Mouse (Mus musculus) stomach, embryonic 16.5 days (tissue): ENCODE data around the gene Ankrd27. TPM values are rescaled to one million over a fixed set of nuclear protein-coding genes. Genes with fewer than 3 reads are reported as not detected.

Source experiments
- ATAC-seq: fragments of 200-750 bp; cut with Nextera tagmentation; 2 replicates; pipeline ENCODE4 v1.8.0; 2017; ENCODE audit warnings: moderate number of reproducible peaks, moderate TSS enrichment; ENCODE audit not compliant: insufficient read depth, low FRiP score
- H3K27ac ChIP-seq: fragments of 300-500 bp; sonication (generic); 2 replicates; pipeline ENCODE4 v1.5.1; 2014; ENCODE audit warnings: low read length
- H3K27me3 ChIP-seq: fragments of 300-500 bp; sonication (generic); 2 replicates; pipeline ENCODE4 v1.6.1; 2014; ENCODE audit warnings: low read length, control low read depth, mixed read lengths; ENCODE audit not compliant: control insufficient read depth, insufficient read depth
- H3K36me3 ChIP-seq: fragments of 300-500 bp; sonication (generic); 2 replicates; pipeline ENCODE4 v1.6.1; 2014; ENCODE audit warnings: low read length; ENCODE audit not compliant: control insufficient read depth, insufficient read depth
- H3K4me1 ChIP-seq: fragments of 300-500 bp; sonication (generic); 2 replicates; pipeline ENCODE4 v1.6.1; 2014; ENCODE audit warnings: low read length, control low read depth, mixed read lengths; ENCODE audit not compliant: control insufficient read depth, insufficient read depth
- H3K4me2 ChIP-seq: fragments of 300-500 bp; sonication (generic); 2 replicates; pipeline ENCODE4 v1.6.1; 2014; ENCODE audit warnings: low read depth, low read length, mixed read lengths
- H3K4me3 ChIP-seq: fragments of 300-500 bp; sonication (generic); replicated peaks from 2 replicates; pipeline ENCODE4 v1.5.1; 2014; ENCODE audit warnings: mild to moderate bottlenecking, low read length
- H3K9ac ChIP-seq: fragments of 300-500 bp; sonication (generic); 2 replicates; pipeline ENCODE4 v1.6.1; 2014; ENCODE audit warnings: low read length
- H3K9me3 ChIP-seq: fragments of 300-500 bp; sonication (generic); replicated peaks from 2 replicates; pipeline ENCODE4 v1.6.1; 2016; ENCODE audit warnings: low read length, control low read depth; ENCODE audit not compliant: control insufficient read depth
- WGBS: fragments of 180-500 bp; shearing (Covaris S2); extraction: QIAGEN DNeasy Blood & Tissue Kit; methylation state at CpG from one replicate; pipeline ENCODE4 v1.1.7; 2014; 5-methylcytosine and 5-hydroxymethylcytosine counted together
- polyA plus RNA-seq: library from polyadenylated mRNA; unstranded; fragments of >200 nt; fragmentation: Nextera tagmentation; extraction: Ambion mirVana; gene quantifications from 2 replicates; pipeline ENCODE4 v1.2.1, GENCODE M21; 2015

Ankrd27 gene
- polyA plus RNA-seq, 1 experiment from 2014 or later = 38.0 TPM

DNA sequence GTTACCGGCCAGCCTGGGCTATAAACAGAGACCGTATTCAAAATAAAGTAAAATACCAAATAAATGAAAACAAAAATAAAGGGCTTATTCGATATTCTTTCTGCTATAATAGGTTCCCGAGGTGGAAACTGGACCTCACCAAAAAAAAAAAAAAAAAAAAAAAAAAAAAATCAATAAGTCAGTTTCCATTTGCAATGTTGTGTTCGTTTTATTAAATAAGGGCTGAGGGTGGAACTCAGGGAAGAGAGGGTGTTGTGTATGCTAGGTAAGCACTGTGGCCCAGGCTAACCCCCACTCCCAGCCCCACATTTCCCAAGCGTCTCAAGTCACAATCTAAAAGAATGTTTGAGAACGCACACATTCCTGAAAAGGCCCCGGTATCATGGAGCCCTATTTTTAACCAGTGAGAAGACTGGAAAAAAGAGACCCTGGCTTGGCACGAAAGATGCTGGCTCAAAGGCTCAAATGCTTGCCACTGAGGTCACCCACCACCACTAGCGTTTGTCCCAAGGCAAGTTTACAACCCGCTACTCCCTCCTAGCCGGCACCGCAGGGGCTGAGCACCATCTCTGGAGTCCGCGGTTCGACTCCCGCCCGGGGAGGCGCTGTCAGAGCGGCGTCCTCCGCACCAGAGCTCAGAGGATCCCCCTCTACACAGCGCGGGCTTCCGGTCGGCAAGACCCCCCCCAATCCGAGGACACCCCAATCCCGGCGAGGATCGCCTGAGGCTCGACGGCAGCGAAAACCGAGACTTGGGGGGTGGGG is 60.5 kb downstream of the Ankrd27 start:
- Histone ChIP-seq H3K4me3 (peak overlapping the region; percentile 95), H3K27ac (peak overlapping the region; percentile 61)
- WGBS = 5% methylated on average over 34 of the region's 34 CpGs

GRCm38 (mm10) chr7:35647101-35647698 is 61.2 kb downstream of the Ankrd27 start, which contains the start of gene Pdcd5:
Gene Pdcd5, minus strand, starts transcription at chr7:35647521.
- ATAC-seq = peak; percentile 91
- under 1% methylated on average over 64 of the region's 64 CpGs for WGBS
- Histone ChIP-seq H3K27me3 (no peaks in the 10 kb centered on the region), H3K4me1 (peaks cover 7% of the 10 kb centered on the region; the same call in 1 of the 2 replicates), H3K36me3 (no peaks in the 10 kb centered on the region), H3K27ac (peak within 1 kb of the TSS; percentile 61), H3K4me2 (peak within 1 kb of the TSS; percentile 68), H3K9me3 (no peaks in the 10 kb centered on the region; the same call in 1 of the 2 replicates), H3K9ac (peak within 1 kb of the TSS; percentile 96), H3K4me3 (peak within 1 kb of the TSS; percentile 95)

More for the DNA sequence above, 60.5 kb downstream of the Ankrd27 start:
- H3K36me3 ChIP-seq = no peaks in the 10 kb centered on the region
- H3K9ac ChIP-seq = peak overlapping the region; percentile 96
- no peaks in the 10 kb centered on the region for H3K27me3 ChIP-seq
- ATAC-seq = peak; percentile 31; the same call in 1 of the 2 replicates
- H3K4me1 ChIP-seq = peaks cover 7% of the 10 kb centered on the region; the same call in 1 of the 2 replicates
- peak overlapping the region; percentile 68 for H3K4me2 ChIP-seq
- H3K9me3 ChIP-seq = no peaks in the 10 kb centered on the region; the same call in 1 of the 2 replicates

DNA sequence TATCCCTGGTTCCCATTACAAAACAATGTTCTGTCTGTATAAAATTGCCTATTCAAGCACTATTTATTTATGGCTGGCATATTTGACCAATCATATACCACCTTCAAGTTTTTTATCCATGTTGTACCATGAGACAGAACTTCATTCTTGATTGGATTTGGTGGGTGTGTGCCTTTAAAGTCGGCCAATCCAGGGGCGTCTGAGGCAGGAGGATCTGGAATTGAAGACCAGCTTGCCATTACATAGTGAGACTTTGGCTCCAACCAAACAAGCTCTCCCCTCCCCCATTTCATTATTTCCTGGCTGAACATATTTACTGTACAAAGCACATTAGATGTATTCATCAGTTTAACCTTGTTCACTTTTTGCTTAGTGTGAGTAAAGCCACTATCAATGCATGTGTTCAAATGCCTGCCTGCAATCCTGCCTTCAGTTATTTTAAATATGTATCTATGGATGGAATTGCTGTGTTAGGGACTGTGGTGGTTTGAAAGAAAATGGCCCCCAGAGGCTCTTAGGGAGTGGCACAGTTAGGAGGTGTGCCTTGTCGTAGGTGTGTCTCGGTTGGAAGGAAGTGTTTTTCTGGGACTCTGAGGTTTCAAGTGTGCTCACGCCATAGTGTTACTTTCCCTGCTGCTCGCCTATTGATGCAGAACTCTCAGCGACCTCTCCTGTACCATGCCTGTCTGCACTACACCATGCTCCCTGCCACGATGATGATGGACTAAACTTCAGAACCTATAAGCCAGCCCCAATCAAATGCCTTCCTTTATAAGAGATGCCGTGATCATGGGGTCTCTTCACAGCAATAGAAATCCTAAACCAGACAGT is 62.4 kb downstream of the Ankrd27 start:
- WGBS = 65% methylated on average over 9 of the region's 9 CpGs
- H3K9ac ChIP-seq = no peak overlapping the region
- H3K36me3 ChIP-seq = no peaks in the 10 kb centered on the region
- H3K4me2 ChIP-seq = no peak overlapping the region
- ATAC-seq = no peak
- H3K27ac ChIP-seq = no peak overlapping the region
- H3K4me1 ChIP-seq = peaks cover 7% of the 10 kb centered on the region; the same call in 1 of the 2 replicates
- no peaks in the 10 kb centered on the region; the same call in 1 of the 2 replicates for H3K9me3 ChIP-seq
- no peaks in the 10 kb centered on the region for H3K27me3 ChIP-seq
- no peak overlapping the region for H3K4me3 ChIP-seq

- Histone ChIP-seq H3K9ac (no peak overlapping the region), H3K4me1 (peaks cover 7% of the 10 kb centered on the region; the same call in 1 of the 2 replicates), H3K36me3 (no peaks in the 10 kb centered on the region), H3K27me3 (no peaks in the 10 kb centered on the region), H3K9me3 (no peaks in the 10 kb centered on the region; the same call in 1 of the 2 replicates), H3K4me3 (no peak overlapping the region), H3K4me2 (no peak overlapping the region), H3K27ac (no peak overlapping the region)
- no peak for ATAC-seq
- 45% methylated on average over 3 of the region's 3 CpGs for WGBS
Observed at GRCm38 (mm10) chr7:35649071-35649470, 63.0 kb downstream of the Ankrd27 start.

- H3K27ac ChIP-seq = no peak overlapping the region
- no peaks in the 10 kb centered on the region for H3K36me3 ChIP-seq
- no peak overlapping the region for H3K4me2 ChIP-seq
- H3K4me3 ChIP-seq = no peak overlapping the region
- ATAC-seq = no peak
- 67% methylated on average over 11 of the region's 11 CpGs for WGBS
- H3K27me3 ChIP-seq = no peaks in the 10 kb centered on the region
- peaks cover 3% of the 10 kb centered on the region; the same call in 1 of the 2 replicates for H3K4me1 ChIP-seq
- no peak overlapping the region for H3K9ac ChIP-seq
- no peaks in the 10 kb centered on the region; the same call in 1 of the 2 replicates for H3K9me3 ChIP-seq
Observed at GRCm38 (mm10) chr7:35650716-35651410, 64.8 kb downstream of the Ankrd27 start.

GRCm38 (mm10) chr7:35651583-35652270 is 65.7 kb downstream of the Ankrd27 start:
- Histone ChIP-seq H3K4me3 (no peak overlapping the region), H3K36me3 (no peaks in the 10 kb centered on the region), H3K4me2 (no peak overlapping the region), H3K27me3 (no peaks in the 10 kb centered on the region), H3K4me1 (no peaks in the 10 kb centered on the region), H3K27ac (no peak overlapping the region), H3K9ac (no peak overlapping the region), H3K9me3 (no peaks in the 10 kb centered on the region; the same call in 1 of the 2 replicates)
- no peak for ATAC-seq
- 79% methylated on average over 10 of the region's 10 CpGs for WGBS

GRCm38 (mm10) chr7:35657829-35658228 is 71.8 kb downstream of the Ankrd27 start:
- ATAC-seq = no peak
- Histone ChIP-seq H3K9me3 (no peaks in the 10 kb centered on the region), H3K27ac (no peak overlapping the region), H3K9ac (no peak overlapping the region), H3K4me1 (no peaks in the 10 kb centered on the region), H3K36me3 (no peaks in the 10 kb centered on the region), H3K27me3 (no peaks in the 10 kb centered on the region), H3K4me3 (no peak overlapping the region), H3K4me2 (no peak overlapping the region)
- 53% methylated on average over 6 of the region's 6 CpGs for WGBS

- H3K4me3 ChIP-seq = no peak overlapping the region
- H3K36me3 ChIP-seq = no peaks in the 10 kb centered on the region
- no peak overlapping the region for H3K4me2 ChIP-seq
- no peaks in the 10 kb centered on the region for H3K4me1 ChIP-seq
- H3K27me3 ChIP-seq = no peaks in the 10 kb centered on the region
- H3K27ac ChIP-seq = no peak overlapping the region
- H3K9me3 ChIP-seq = no peaks in the 10 kb centered on the region
- 58% methylated on average over 3 of the region's 3 CpGs for WGBS
- no peak for ATAC-seq
- no peak overlapping the region for H3K9ac ChIP-seq
Observed at GRCm38 (mm10) chr7:35659173-35659572, 73.1 kb downstream of the Ankrd27 start.
